In genomic region chrX:38771453-38771852, GRCm38 (mm10) we compare ENCODE assay signal across 18 mouse cellular contexts. TPM values are rescaled to one million over a fixed set of nuclear protein-coding genes. Genes with fewer than 3 reads are reported as not detected.
A peak's percentile ranks its signal among the peaks of the same experiment; 100 is the strongest.
DNase-seq lines count a peak whose midpoint lies in the region; ATAC-seq and TF ChIP-seq lines count a peak whose summit lies in the region.
"Had no signal": no experiment of that assay in that cellular context is flagged by ENCODE, and none has a peak within 500 bp of the region (broad histone marks: within the 10 kb centered on the region; RNA-seq: fewer than 3 reads in every experiment).

No protein-coding gene starts in this region.

- WGBS in embryonic facial prominence, embryonic 11.5 days: 64% methylated on average over 2 of the region's 2 CpGs
- WGBS in embryonic facial prominence, embryonic 10.5 days: 79% methylated on average over 2 of the region's 2 CpGs
- 85% methylated on average over 2 of the region's 2 CpGs for WGBS in midbrain, embryonic 15.5 days

- ATAC-seq in embryonic facial prominence, embryonic 11.5 days (replicated peaks; ENCODE audit: insufficient number of reproducible peaks, low FRiP score, low TSS enrichment, low read depth): 0 out of 2 replicates have a peak, but pooled peaks have one; percentile 23
- peak; percentile 65 for ATAC-seq in Patski
- ATAC-seq in midbrain, embryonic 15.5 days (replicated peaks): 0 out of 2 replicates have a peak, but pooled peaks have one; percentile 45
- ATAC-seq: inflammation-experienced regulatory T-cells, adult 6 months had no signal

- H3K4me3 ChIP-seq in embryonic facial prominence, embryonic 11.5 days (ENCODE audit: low read depth, low read length): no peak overlapping the region
- H3K4me3 ChIP-seq in embryonic facial prominence, embryonic 10.5 days: no peak overlapping the region
- no peak overlapping the region for H3K4me3 ChIP-seq in midbrain, embryonic 15.5 days
- H3K4me3 ChIP-seq: layer of hippocampus, adult 2 months; limb, embryonic 10.5 days; lung, embryonic 15.5 days had no signal

- no peaks in the 10 kb centered on the region for H3K27me3 ChIP-seq in embryonic facial prominence, embryonic 11.5 days (ENCODE audit: control insufficient read depth, insufficient read depth, low read length)
- H3K27me3 ChIP-seq in embryonic facial prominence, embryonic 10.5 days (replicated peaks; ENCODE audit: low read depth, poor library complexity, severe bottlenecking): no peaks in the 10 kb centered on the region
- H3K27me3 ChIP-seq in Patski: peaks cover 9% of the 10 kb centered on the region
- no peaks in the 10 kb centered on the region for H3K27me3 ChIP-seq in midbrain, embryonic 15.5 days (replicated peaks)
- H3K27me3 ChIP-seq: lung, embryonic 15.5 days had no signal

- POLR2A ChIA-PET in Patski (lab: Charles Lee): no interaction called here

- TF ChIP-seq CTCF in Patski (IDR thresholded peaks at IDR 0.05): no peak

- H3K27ac ChIP-seq in embryonic facial prominence, embryonic 11.5 days (replicated peaks; ENCODE audit: low read depth, low read length): no peak overlapping the region
- no peak overlapping the region for H3K27ac ChIP-seq in embryonic facial prominence, embryonic 10.5 days (replicated peaks)
- no peak overlapping the region for H3K27ac ChIP-seq in midbrain, embryonic 15.5 days
- H3K27ac ChIP-seq: layer of hippocampus, adult 2 months; limb, embryonic 10.5 days; lung, embryonic 15.5 days had no signal

- H3K9me3 ChIP-seq in embryonic facial prominence, embryonic 11.5 days (replicated peaks; ENCODE audit: control insufficient read depth, low read length): no peaks in the 10 kb centered on the region
- H3K9me3 ChIP-seq in embryonic facial prominence, embryonic 10.5 days: no peaks in the 10 kb centered on the region
- no peaks in the 10 kb centered on the region for H3K9me3 ChIP-seq in midbrain, embryonic 15.5 days
- H3K9me3 ChIP-seq: limb, embryonic 10.5 days; lung, embryonic 15.5 days had no signal

- no peak overlapping the region for H3K4me2 ChIP-seq in embryonic facial prominence, embryonic 11.5 days (ENCODE audit: low read depth, low read length)
- H3K4me2 ChIP-seq in midbrain, embryonic 15.5 days: no peak overlapping the region
- H3K4me2 ChIP-seq: liver, embryonic 11.5 days; lung, embryonic 15.5 days had no signal

- no peaks in the 10 kb centered on the region for H3K4me1 ChIP-seq in embryonic facial prominence, embryonic 11.5 days (ENCODE audit: control insufficient read depth, insufficient read depth, low read length)
- H3K4me1 ChIP-seq in embryonic facial prominence, embryonic 10.5 days: no peaks in the 10 kb centered on the region
- H3K4me1 ChIP-seq in midbrain, embryonic 15.5 days: no peaks in the 10 kb centered on the region
- H3K4me1 ChIP-seq: limb, embryonic 10.5 days; lung, embryonic 15.5 days had no signal

- CTCF ChIA-PET in Patski (lab: Charles Lee): interaction anchor here (0.6 to 1.9 kb wide), 5 partner anchors 8 to 122 kb away, joined by 3 to 4 read pairs (median 4); no protein-coding TSS in a partner anchor

- no peak overlapping the region for H3K9ac ChIP-seq in embryonic facial prominence, embryonic 11.5 days (replicated peaks; ENCODE audit: low read length)
- H3K9ac ChIP-seq in midbrain, embryonic 15.5 days: no peak overlapping the region
- H3K9ac ChIP-seq: lung, embryonic 15.5 days had no signal

- H3K36me3 ChIP-seq in embryonic facial prominence, embryonic 11.5 days (replicated peaks; ENCODE audit: control insufficient read depth, insufficient read depth, low read depth, low read length): no peaks in the 10 kb centered on the region
- no peaks in the 10 kb centered on the region for H3K36me3 ChIP-seq in embryonic facial prominence, embryonic 10.5 days (replicated peaks)
- H3K36me3 ChIP-seq in midbrain, embryonic 15.5 days (replicated peaks): no peaks in the 10 kb centered on the region
- H3K36me3 ChIP-seq: limb, embryonic 10.5 days; lung, embryonic 15.5 days had no signal

- peak; percentile 10 for DNase-seq in embryonic facial prominence, embryonic 11.5 days (ENCODE audit: low spot score)
- DNase-seq in embryonic facial prominence, embryonic 10.5 days (ENCODE audit: low spot score): no peak
- peak; percentile 5 for DNase-seq in kidney, postnatal 10 days
- no peak for DNase-seq in kidney, postnatal 36 days
- no peak for DNase-seq in Patski (ENCODE audit: low read depth, low spot score)
- no peak for DNase-seq in right cerebral cortex, adult 18-20 months
- no peak for DNase-seq in adipocyte (ENCODE audit: low spot score)
- DNase-seq: cerebellum, adult 9-11 months; thymus, adult 18-20 months had no signal

- in situ Hi-C loops in Patski (cut with MboI; ENCODE audit: low pct_unique_long_range_greater_than_20kb): loop anchor here (25.0 kb wide), 1 partner anchor 259 kb away; no protein-coding TSS in a partner anchor

RNA-seq across cellular contexts. Expression of gene 6030498E09Rik, which starts 1.0 kb away (rescaled TPM):
- not detected in 2 replicates for polyA plus RNA-seq in embryonic facial prominence, embryonic 11.5 days (2014; fragmentation: Nextera tagmentation; extraction: Ambion mirVana)
- not detected in 2 replicates for polyA plus RNA-seq in embryonic facial prominence, embryonic 10.5 days (2016; fragmentation: Nextera tagmentation; extraction: Ambion mirVana)
- polyA plus RNA-seq in Patski (2021): not detected
- not detected in 2 replicates for polyA plus RNA-seq in midbrain, embryonic 15.5 days (2015; fragmentation: Nextera tagmentation; extraction: Ambion mirVana)
- polyA plus RNA-seq: gonadal fat pad, adult 2 months; inflammation-experienced regulatory T-cells, adult 6 months; kidney, embryonic 14.5 days; limb, embryonic 10.5 days; lung, embryonic 15.5 days; small intestine, adult 2 months had no signal

Comparison
In these comparisons a context has a peak if more than half of its experiments do, and no peak if none do; other contexts are left out.
1. DNase-seq: peak in embryonic facial prominence, embryonic 11.5 days (single experiment) and kidney, postnatal 10 days (single experiment); none in embryonic facial prominence, embryonic 10.5 days (single experiment), kidney, postnatal 36 days (0 of 2), Patski (single experiment), right cerebral cortex, adult 18-20 months (single experiment) and adipocyte (single experiment).
2. Peak in every context shown above with its lines, with median percentiles within 50 percentile points of each other: ATAC-seq.